Mouse (Mus musculus) lung, embryonic 14.5 days (tissue): Measurements from ENCODE around the gene Calhm4. TPM values are rescaled to one million over a fixed set of nuclear protein-coding genes. Genes with fewer than 3 reads are reported as not detected.

ENCODE experiments used
- ATAC-seq: fragments of 200-750 bp; cut with Nextera tagmentation; 2 replicates; pipeline ENCODE4 v1.8.0; 2017; ENCODE audit warnings: mild to moderate bottlenecking, moderate TSS enrichment, moderate library complexity; ENCODE audit not compliant: insufficient read depth
- DNase-seq: peaks from one replicate; pipeline ENCODE4 v3.0.0-alpha.2; 2015
- H3K27ac ChIP-seq: fragments of 300-500 bp; sonication (generic); 2 replicates; pipeline ENCODE4 v1.5.1; 2014; ENCODE audit warnings: low read depth, mild to moderate bottlenecking, moderate library complexity
- H3K27me3 ChIP-seq: fragments of 300-500 bp; sonication (generic); 2 replicates; pipeline ENCODE4 v1.6.1; 2014; ENCODE audit warnings: low read length, control low read depth; ENCODE audit not compliant: insufficient read depth
- H3K36me3 ChIP-seq: fragments of 300-500 bp; sonication (generic); 2 replicates; pipeline ENCODE4 v1.6.1; 2014; ENCODE audit warnings: control low read depth; ENCODE audit not compliant: insufficient read depth
- H3K4me1 ChIP-seq: fragments of 300-500 bp; sonication (generic); 2 replicates; pipeline ENCODE4 v1.6.1; 2014; ENCODE audit warnings: antibody characterized with exemption, control low read depth; ENCODE audit not compliant: insufficient read depth
- H3K4me2 ChIP-seq: fragments of 300-500 bp; sonication (generic); 2 replicates; pipeline ENCODE4 v1.6.1; 2014; ENCODE audit warnings: mild to moderate bottlenecking
- H3K4me3 ChIP-seq: fragments of 300-500 bp; sonication (generic); 2 replicates; pipeline ENCODE4 v1.5.1; 2014; ENCODE audit warnings: low read depth, low read length
- H3K9ac ChIP-seq: fragments of 300-500 bp; sonication (generic); 2 replicates; pipeline ENCODE4 v1.6.1; 2014
- H3K9me3 ChIP-seq: fragments of 300-500 bp; sonication (generic); 2 replicates; pipeline ENCODE4 v1.6.1; 2016; ENCODE audit warnings: low read depth, low read length, control low read depth
- CTCF ChIP-seq: IDR thresholded peaks from 2 replicates; pipeline ENCODE4 v1.5.1; 2016; ENCODE audit warnings: antibody characterized with exemption, low read depth
- WGBS: fragments of 180-500 bp; shearing (Covaris S2); extraction: QIAGEN DNeasy Blood & Tissue Kit; methylation state at CpG from one replicate; pipeline ENCODE4 v1.1.7; 2014; 5-methylcytosine and 5-hydroxymethylcytosine counted together
- polyA plus RNA-seq: library from polyadenylated mRNA; unstranded; fragments of >200 nt; fragmentation: Nextera tagmentation; extraction: Ambion mirVana; gene quantifications from 2 replicates; pipeline ENCODE4 v1.2.1, GENCODE M21; 2014

The Calhm4 gene
- polyA plus RNA-seq, 1 experiment from 2014 or later: not detected

GRCm38 (mm10) chr10:34071650-34072049 is 27.5 kb upstream of the Calhm4 start:
- Histone ChIP-seq H3K9me3 (no peaks in the 10 kb centered on the region), H3K27me3 (no peaks in the 10 kb centered on the region), H3K27ac (no peak overlapping the region), H3K9ac (no peak overlapping the region), H3K4me1 (no peaks in the 10 kb centered on the region), H3K4me3 (no peak overlapping the region), H3K4me2 (no peak overlapping the region), H3K36me3 (no peaks in the 10 kb centered on the region)
- DNase-seq: peak; percentile 25
- TF ChIP-seq CTCF: no peak
- ATAC-seq: no peak
- 56% methylated on average over 2 of the region's 2 CpGs for WGBS

- DNase-seq (no peak), ATAC-seq (no peak)
- no peak for TF ChIP-seq CTCF
- no peak overlapping the region for H3K4me3 ChIP-seq
- no peaks in the 10 kb centered on the region for H3K4me1 ChIP-seq
- H3K9me3 ChIP-seq: no peaks in the 10 kb centered on the region
- no peaks in the 10 kb centered on the region for H3K36me3 ChIP-seq
- no peak overlapping the region for H3K4me2 ChIP-seq
- no peak overlapping the region for H3K9ac ChIP-seq
- no peak overlapping the region for H3K27ac ChIP-seq
- 35% methylated on average over 5 of the region's 5 CpGs for WGBS
- H3K27me3 ChIP-seq: no peaks in the 10 kb centered on the region
Measured at GRCm38 (mm10) chr10:34070999-34071492, 26.9 kb upstream of the Calhm4 start.

- Histone ChIP-seq H3K9ac (no peak overlapping the region), H3K4me2 (no peak overlapping the region), H3K9me3 (no peaks in the 10 kb centered on the region), H3K4me1 (no peaks in the 10 kb centered on the region), H3K36me3 (no peaks in the 10 kb centered on the region), H3K27me3 (no peaks in the 10 kb centered on the region), H3K27ac (no peak overlapping the region), H3K4me3 (no peak overlapping the region)
- DNase-seq: no peak
- 46% methylated on average over 1 of the region's 1 CpGs for WGBS
- ATAC-seq: no peak
- no peak for TF ChIP-seq CTCF
Measured at GRCm38 (mm10) chr10:34069606-34070005, 25.5 kb upstream of the Calhm4 start.

- H3K4me2 ChIP-seq: no peak overlapping the region
- no peaks in the 10 kb centered on the region for H3K27me3 ChIP-seq
- no peak for TF ChIP-seq CTCF
- H3K4me1 ChIP-seq: no peaks in the 10 kb centered on the region
- no peaks in the 10 kb centered on the region for H3K36me3 ChIP-seq
- 33% methylated on average over 3 of the region's 3 CpGs for WGBS
- no peak overlapping the region for H3K9ac ChIP-seq
- DNase-seq: no peak
- no peaks in the 10 kb centered on the region for H3K9me3 ChIP-seq
- no peak overlapping the region for H3K4me3 ChIP-seq
- no peak overlapping the region for H3K27ac ChIP-seq
- ATAC-seq: no peak
Measured at GRCm38 (mm10) chr10:34066591-34066990, 22.5 kb upstream of the Calhm4 start.

GRCm38 (mm10) chr10:34053987-34054386 is 9.9 kb upstream of the Calhm4 start:
- 69% methylated on average over 2 of the region's 2 CpGs for WGBS
- H3K27me3 ChIP-seq: no peaks in the 10 kb centered on the region
- no peaks in the 10 kb centered on the region for H3K36me3 ChIP-seq
- H3K4me3 ChIP-seq: no peak overlapping the region
- DNase-seq: peak; percentile 19
- no peak for TF ChIP-seq CTCF
- H3K4me2 ChIP-seq: no peak overlapping the region
- H3K9me3 ChIP-seq: no peaks in the 10 kb centered on the region
- no peak overlapping the region for H3K9ac ChIP-seq
- H3K27ac ChIP-seq: no peak overlapping the region
- ATAC-seq: no peak; the same call in 1 of the 2 replicates
- H3K4me1 ChIP-seq: no peaks in the 10 kb centered on the region

- no peaks in the 10 kb centered on the region for H3K4me1 ChIP-seq
- no peaks in the 10 kb centered on the region for H3K36me3 ChIP-seq
- H3K4me3 ChIP-seq: no peak within 1 kb of the TSS
- H3K27me3 ChIP-seq: no peaks in the 10 kb centered on the region
- WGBS: 79% methylated on average over 3 of the region's 3 CpGs
- H3K27ac ChIP-seq: no peak within 1 kb of the TSS
- H3K9ac ChIP-seq: no peak within 1 kb of the TSS
- H3K9me3 ChIP-seq: no peaks in the 10 kb centered on the region
- TF ChIP-seq CTCF: no peak
- no peak within 1 kb of the TSS for H3K4me2 ChIP-seq
- no peak for DNase-seq
- no peak for ATAC-seq
Measured at GRCm38 (mm10) chr10:34037401-34037800, 6.7 kb downstream of the Calhm4 start, which contains the start of gene Trappc3l. Gene Trappc3l (plus strand): TSS chr10:34037597.

GRCm38 (mm10) chr10:34036587-34036986 is 7.5 kb downstream of the Calhm4 start:
- H3K4me1 ChIP-seq: no peaks in the 10 kb centered on the region
- peak; percentile 88 for TF ChIP-seq CTCF
- WGBS: 12% methylated on average over 5 of the region's 5 CpGs
- no peaks in the 10 kb centered on the region for H3K36me3 ChIP-seq
- no peak overlapping the region for H3K27ac ChIP-seq
- H3K9me3 ChIP-seq: no peaks in the 10 kb centered on the region
- no peak overlapping the region for H3K9ac ChIP-seq
- no peak overlapping the region for H3K4me3 ChIP-seq
- H3K27me3 ChIP-seq: no peaks in the 10 kb centered on the region
- ATAC-seq: peak; percentile 52
- no peak overlapping the region for H3K4me2 ChIP-seq
- DNase-seq: peak; percentile 76
